Mouse (Mus musculus) gastrocnemius, postnatal 4 days (tissue): ENCODE results near the gene Tnfaip1. TPM values are rescaled to one million over a fixed set of nuclear protein-coding genes. Genes with fewer than 3 reads are reported as not detected.
"Not testable (repeated sequence)": the region's sequence is repeated elsewhere in the genome, so short reads cannot be mapped to it uniquely, and the experiment has no call there.

ENCODE experiments used
- DNase-seq, 2 experiments: peaks; one replicate each; pipeline ENCODE4 v3.0.0; 2021 to 2022; ENCODE audit warnings: low spot score in 2 of 2, mixed read lengths in 2 of 2
- long read RNA-seq, 2 experiments: library from polyadenylated mRNA; stranded (forward); transcript quantifications; one replicate each; pipeline ENCODE4 v2.0.0; 2021
- total RNA-seq, 2 experiments: library from RNA; stranded (reverse); gene quantifications; 2 replicates each; pipeline ENCODE4 v1.2.3; 2021

Tnfaip1 gene
- total RNA-seq: 10 to 100 TPM; 51.7 to 52.8 TPM
- long read RNA-seq, experiment 1, transcript Tnfaip1-201 (7 exons, 3,720 nt): minor isoform, 20 of 126 reads
- long read RNA-seq, experiment 1, transcript Tnfaip1-202 (7 exons, 3,768 nt): major isoform, 78 of 126 reads
- long read RNA-seq, experiment 1, partial matches to known transcripts: 13 of 126 reads
- long read RNA-seq, experiment 1, other reads (novel, unspliced or antisense): 15 of 126 reads
- long read RNA-seq, experiment 2, transcript Tnfaip1-201 (7 exons, 3,720 nt): minor isoform, 17 of 124 reads
- long read RNA-seq, experiment 2, transcript Tnfaip1-202 (7 exons, 3,768 nt): major isoform, 84 of 124 reads
- long read RNA-seq, experiment 2, partial matches to known transcripts: 13 of 124 reads
- long read RNA-seq, experiment 2, other reads (novel, unspliced or antisense): 10 of 124 reads

GRCm38 (mm10) chr11:78536080-78536689 is at the start of gene Tnfaip1, which contains the start of gene Ift20:
Gene Tnfaip1 (minus strand): TSS chr11:78536332.
Gene Ift20 (plus strand): TSS chr11:78536361.
- peak; percentile 85 to 96 for DNase-seq

- no peak for DNase-seq
These were observed 46.7 kb upstream of the Tnfaip1 start for GRCm38 (mm10) chr11:78582848-78583247.

- no peak for DNase-seq
These were observed 38.8 kb upstream of the Tnfaip1 start for GRCm38 (mm10) chr11:78574975-78575374.

- DNase-seq: no peak
These were observed 38.4 kb upstream of the Tnfaip1 start for GRCm38 (mm10) chr11:78574536-78574935.

GRCm38 (mm10) chr11:78574031-78574430 is 37.9 kb upstream of the Tnfaip1 start:
- not testable (repeated sequence) for DNase-seq

GRCm38 (mm10) chr11:78571854-78572253 is 35.7 kb upstream of the Tnfaip1 start:
- DNase-seq: no peak

- no peak for DNase-seq
These were observed 35.3 kb upstream of the Tnfaip1 start for GRCm38 (mm10) chr11:78571441-78571840.

- no peak for DNase-seq
These were observed 33.7 kb upstream of the Tnfaip1 start for GRCm38 (mm10) chr11:78569806-78570205.

GRCm38 (mm10) chr11:78568827-78569226 is 32.7 kb upstream of the Tnfaip1 start:
- DNase-seq: no peak

GRCm38 (mm10) chr11:78567614-78568013 is 31.5 kb upstream of the Tnfaip1 start:
- DNase-seq: no peak

- no peak for DNase-seq
These were observed 30.6 kb upstream of the Tnfaip1 start for GRCm38 (mm10) chr11:78566775-78567174.

- DNase-seq: peak in 1 of 2 experiments; percentile 54
These were observed 24.3 kb upstream of the Tnfaip1 start for GRCm38 (mm10) chr11:78560447-78560846.

GRCm38 (mm10) chr11:78557241-78557640 is 21.1 kb upstream of the Tnfaip1 start:
- no peak for DNase-seq

GRCm38 (mm10) chr11:78556070-78556469 is 19.9 kb upstream of the Tnfaip1 start:
- DNase-seq: no peak

GRCm38 (mm10) chr11:78555623-78556022 is 19.5 kb upstream of the Tnfaip1 start:
- DNase-seq: no peak

GRCm38 (mm10) chr11:78551059-78551398 is 14.9 kb upstream of the Tnfaip1 start:
- no peak for DNase-seq

- peak; percentile 82 to 94 for DNase-seq
These were observed 14.3 kb upstream of the Tnfaip1 start, which contains the start of gene Tmem97 for GRCm38 (mm10) chr11:78550168-78551058. Gene Tmem97 (minus strand): TSS chr11:78550777.

- DNase-seq: no peak
These were observed 13.4 kb upstream of the Tnfaip1 start for GRCm38 (mm10) chr11:78549491-78549987.

- no peak for DNase-seq
These were observed 11.8 kb upstream of the Tnfaip1 start for GRCm38 (mm10) chr11:78547718-78548460.

GRCm38 (mm10) chr11:78545181-78545580 is 9.0 kb upstream of the Tnfaip1 start:
- no peak for DNase-seq
